Mouse (Mus musculus) neural tube, embryonic 11.5 days (tissue): ENCODE data around the gene Hist1h4c. TPM values are rescaled to one million over a fixed set of nuclear protein-coding genes. Genes with fewer than 3 reads are reported as not detected.

ENCODE experiments used
- ATAC-seq: fragments of 200-750 bp; cut with Nextera tagmentation; 2 replicates; pipeline ENCODE4 v1.8.0; 2017; ENCODE audit warnings: moderate number of reproducible peaks, mild to moderate bottlenecking, moderate TSS enrichment, moderate library complexity; ENCODE audit not compliant: insufficient read depth, low FRiP score, low TSS enrichment
- DNase-seq: peaks from one replicate; pipeline ENCODE4 v3.0.0-alpha.2; 2015; ENCODE audit warnings: low spot score
- H3K27ac ChIP-seq: fragments of 300-500 bp; sonication (generic); 2 replicates; pipeline ENCODE4 v1.5.1; 2014; ENCODE audit warnings: low read depth, mild to moderate bottlenecking, low read length
- H3K27me3 ChIP-seq: fragments of 300-500 bp; sonication (generic); 2 replicates; pipeline ENCODE4 v1.6.1; 2014; ENCODE audit warnings: mild to moderate bottlenecking, low read length, mixed read lengths; ENCODE audit not compliant: control insufficient read depth, insufficient read depth
- H3K36me3 ChIP-seq: fragments of 300-500 bp; sonication (generic); 2 replicates; pipeline ENCODE4 v1.6.1; 2014; ENCODE audit warnings: mild to moderate bottlenecking, low read length, moderate library complexity, mixed read lengths; ENCODE audit not compliant: control insufficient read depth, insufficient read depth
- H3K4me1 ChIP-seq: fragments of 300-500 bp; sonication (generic); 2 replicates; pipeline ENCODE4 v1.6.1; 2014; ENCODE audit warnings: low read length, mixed read lengths; ENCODE audit not compliant: control insufficient read depth, insufficient read depth
- H3K4me2 ChIP-seq: fragments of 300-500 bp; sonication (generic); 2 replicates; pipeline ENCODE4 v1.6.1; 2014; ENCODE audit warnings: low read depth, mild to moderate bottlenecking, moderate library complexity
- H3K4me3 ChIP-seq: fragments of 300-500 bp; sonication (generic); 2 replicates; pipeline ENCODE4 v1.5.1; 2014; ENCODE audit warnings: low read depth, low read length
- H3K9ac ChIP-seq: fragments of 300-500 bp; sonication (generic); 2 replicates; pipeline ENCODE4 v1.6.1; 2014; ENCODE audit warnings: mild to moderate bottlenecking, low read length
- H3K9me3 ChIP-seq: fragments of 300-500 bp; sonication (generic); 2 replicates; pipeline ENCODE4 v1.6.1; 2016; ENCODE audit warnings: low read length; ENCODE audit not compliant: control insufficient read depth
- WGBS: fragments of 180-500 bp; shearing (Covaris S2); extraction: QIAGEN DNeasy Blood & Tissue Kit; methylation state at CpG from one replicate; pipeline ENCODE4 v1.1.7; 2014; 5-methylcytosine and 5-hydroxymethylcytosine counted together
- polyA plus RNA-seq: library from polyadenylated mRNA; unstranded; fragments of >200 nt; fragmentation: Nextera tagmentation; extraction: Ambion mirVana; gene quantifications from 2 replicates; pipeline ENCODE4 v1.2.1, GENCODE M21; 2014

The Hist1h4c gene
- polyA plus RNA-seq, 1 experiment from 2014 or later: 5.2 TPM

DNA sequence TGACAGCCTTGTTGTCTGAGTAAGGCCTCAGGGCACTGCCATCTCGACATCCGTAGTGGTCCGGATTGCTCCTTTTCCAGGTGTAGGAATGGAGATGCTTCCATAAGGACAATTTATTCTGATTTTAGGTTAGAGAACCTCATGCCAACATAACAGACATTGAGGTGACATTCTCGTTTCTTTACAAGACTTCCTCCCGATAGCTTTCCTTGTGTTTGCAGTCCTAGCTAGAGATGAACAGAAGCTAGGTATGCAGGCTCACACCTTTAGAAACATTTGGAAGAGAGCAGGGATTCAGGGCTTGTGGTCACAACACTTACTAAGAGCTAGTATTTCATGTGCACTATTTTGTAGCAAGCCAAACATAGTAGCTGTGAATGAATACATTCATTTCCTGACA, 45.0 kb upstream of the Hist1h4c start:
- DNase-seq (no peak), ATAC-seq (no peak)
- no peaks in the 10 kb centered on the region for H3K36me3 ChIP-seq

DNA sequence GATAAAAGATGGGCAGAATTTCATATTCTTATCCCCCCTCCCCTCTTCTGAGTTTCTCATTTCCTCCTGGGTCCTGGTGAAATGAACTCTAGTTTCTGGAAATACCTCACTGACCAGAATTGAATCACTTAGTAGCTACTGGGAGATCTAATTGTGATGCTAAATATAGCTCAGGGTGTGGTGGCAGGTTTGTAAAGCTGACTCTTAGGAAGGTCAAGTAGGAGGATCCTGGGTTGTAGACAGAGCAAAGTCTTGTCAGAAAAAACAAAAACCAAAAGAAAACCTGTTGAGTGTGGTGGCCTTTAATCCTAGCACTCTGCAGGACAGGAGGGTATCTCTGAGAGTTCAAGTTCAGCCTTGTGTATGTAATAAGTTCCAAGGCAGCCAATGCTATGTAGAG, 43.8 kb upstream of the Hist1h4c start:
- Histone ChIP-seq H3K4me1 (peaks cover 10% of the 10 kb centered on the region; the same call in 1 of the 2 replicates), H3K9me3 (no peaks in the 10 kb centered on the region), H3K27ac (no peak overlapping the region), H3K4me2 (no peak overlapping the region), H3K4me3 (no peak overlapping the region), H3K27me3 (no peaks in the 10 kb centered on the region), H3K36me3 (no peaks in the 10 kb centered on the region), H3K9ac (no peak overlapping the region)
- DNase-seq (no peak), ATAC-seq (no peak)

More for the DNA sequence above, 45.0 kb upstream of the Hist1h4c start:
- Histone ChIP-seq H3K9me3 (no peaks in the 10 kb centered on the region), H3K4me1 (peaks cover 18% of the 10 kb centered on the region; the same call in 1 of the 2 replicates), H3K9ac (no peak overlapping the region), H3K27me3 (no peaks in the 10 kb centered on the region), H3K4me2 (no peak overlapping the region), H3K4me3 (no peak overlapping the region), H3K27ac (no peak overlapping the region)
- 91% methylated on average over 5 of the region's 5 CpGs for WGBS

GRCm38 (mm10) chr13:23740910-23741309, 42.7 kb upstream of the Hist1h4c start:
- DNase-seq (no peak), ATAC-seq (no peak)
- no peak overlapping the region for H3K4me3 ChIP-seq
- H3K27ac ChIP-seq: no peak overlapping the region
- peaks cover 10% of the 10 kb centered on the region; the same call in 1 of the 2 replicates for H3K4me1 ChIP-seq
- H3K27me3 ChIP-seq: no peaks in the 10 kb centered on the region
- H3K36me3 ChIP-seq: no peaks in the 10 kb centered on the region
- H3K9me3 ChIP-seq: no peaks in the 10 kb centered on the region
- WGBS: 68% methylated on average over 5 of the region's 5 CpGs
- H3K4me2 ChIP-seq: peak overlapping the region; percentile 93; the same call in 1 of the 2 replicates
- no peak overlapping the region for H3K9ac ChIP-seq

DNA sequence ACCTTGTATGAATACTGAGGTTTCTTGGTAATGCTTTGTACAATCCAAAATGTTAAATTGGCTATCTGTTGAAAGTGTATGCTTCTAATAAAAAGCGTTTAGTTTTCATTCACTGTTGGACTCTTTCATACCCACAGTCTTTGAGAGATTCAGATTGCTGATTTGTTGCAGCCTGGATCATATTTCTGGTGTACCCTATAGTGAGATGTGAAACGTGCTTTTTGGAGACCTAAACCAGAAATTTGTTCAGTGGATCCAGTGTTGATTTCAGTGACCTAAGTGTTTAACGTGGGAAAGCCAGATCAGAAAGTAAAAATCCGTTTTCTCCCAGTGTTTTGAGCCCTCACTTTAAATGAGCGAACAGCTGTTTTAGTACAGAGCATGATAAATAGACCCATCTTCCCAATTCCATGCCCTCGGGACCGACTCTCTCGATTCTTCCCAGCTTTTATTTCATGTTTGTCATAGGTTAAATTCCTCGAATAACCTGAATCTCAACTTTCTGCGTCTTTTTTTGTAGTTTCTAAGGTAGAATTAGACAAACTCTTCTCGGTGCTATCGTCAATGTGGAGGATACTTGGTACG, 42.1 kb upstream of the Hist1h4c start:
- DNase-seq: no peak
- peak overlapping the region; percentile 93 for H3K4me2 ChIP-seq
- peak overlapping the region; percentile 52 for H3K4me3 ChIP-seq
- no peaks in the 10 kb centered on the region for H3K27me3 ChIP-seq
- peak overlapping the region; percentile 98 for H3K27ac ChIP-seq
- H3K36me3 ChIP-seq: no peaks in the 10 kb centered on the region
- H3K4me1 ChIP-seq: peaks cover 10% of the 10 kb centered on the region; the same call in 1 of the 2 replicates
- no peak for ATAC-seq
- H3K9me3 ChIP-seq: no peaks in the 10 kb centered on the region
- WGBS: 32% methylated on average over 13 of the region's 13 CpGs
- H3K9ac ChIP-seq: peak overlapping the region; percentile 81

DNA sequence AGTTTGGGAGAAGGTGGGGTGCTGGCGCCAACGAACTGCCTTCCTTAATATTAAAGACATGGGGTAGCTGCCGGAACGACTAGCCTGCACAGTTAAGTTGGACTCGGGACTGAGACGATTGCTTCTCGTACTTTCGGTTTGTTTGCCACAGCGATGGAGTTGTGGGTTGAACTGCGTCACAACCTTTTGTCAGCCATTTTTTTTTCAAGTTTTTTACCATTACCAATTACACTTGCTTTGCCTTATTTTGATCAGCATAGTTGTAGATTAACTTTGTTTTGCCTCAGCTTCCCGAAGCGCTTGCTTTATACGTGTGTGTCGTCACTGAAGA, 41.6 kb upstream of the Hist1h4c start:
- peak overlapping the region; percentile 52 for H3K4me3 ChIP-seq
- no peak for DNase-seq
- H3K4me2 ChIP-seq: peak overlapping the region; percentile 93
- H3K27ac ChIP-seq: peak overlapping the region; percentile 98
- WGBS: 1% methylated on average over 14 of the region's 14 CpGs
- H3K9ac ChIP-seq: peak overlapping the region; percentile 81
- no peaks in the 10 kb centered on the region for H3K36me3 ChIP-seq
- ATAC-seq: no peak
- H3K27me3 ChIP-seq: no peaks in the 10 kb centered on the region
- H3K4me1 ChIP-seq: peaks cover 10% of the 10 kb centered on the region; the same call in 1 of the 2 replicates
- no peaks in the 10 kb centered on the region for H3K9me3 ChIP-seq

DNA sequence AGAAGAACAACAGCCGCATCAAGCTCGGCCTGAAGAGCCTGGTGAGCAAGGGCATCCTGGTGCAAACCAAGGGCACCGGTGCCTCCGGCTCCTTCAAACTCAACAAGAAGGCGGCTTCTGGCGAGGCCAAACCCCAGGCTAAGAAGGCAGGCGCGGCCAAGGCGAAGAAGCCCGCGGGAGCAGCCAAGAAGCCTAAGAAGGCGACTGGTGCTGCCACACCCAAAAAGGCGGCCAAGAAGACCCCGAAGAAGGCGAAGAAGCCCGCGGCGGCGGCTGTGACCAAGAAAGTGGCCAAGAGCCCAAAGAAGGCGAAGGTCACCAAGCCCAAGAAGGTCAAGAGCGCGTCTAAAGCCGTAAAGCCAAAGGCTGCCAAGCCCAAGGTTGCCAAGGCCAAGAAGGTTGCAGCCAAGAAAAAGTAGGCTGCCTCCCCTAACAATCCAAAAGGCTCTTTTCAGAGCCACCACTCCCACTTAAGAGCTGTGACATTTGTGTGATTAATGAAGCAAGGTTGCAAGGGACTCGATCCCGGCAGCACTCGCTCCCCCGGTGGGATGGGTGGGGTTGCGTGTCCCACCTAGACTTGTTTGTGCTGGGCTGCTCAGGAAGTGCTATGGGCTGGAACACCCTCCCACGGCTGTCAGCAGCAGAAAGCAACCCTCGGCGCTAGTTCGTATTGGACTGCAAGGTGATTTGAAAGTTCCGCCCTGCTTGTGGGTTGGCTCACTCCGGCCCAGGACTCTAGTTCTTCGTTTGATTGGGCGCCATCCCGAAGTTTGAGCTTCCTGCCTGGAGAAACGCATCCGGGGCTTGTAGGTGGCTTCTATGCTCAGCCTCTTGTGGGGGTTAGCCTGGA, 41.0 kb upstream of the Hist1h4c start:
- ATAC-seq (peak; percentile 82), DNase-seq (peak; percentile 90)
- Histone ChIP-seq H3K9ac (peak overlapping the region; percentile 81), H3K4me3 (peak overlapping the region; percentile 52), H3K9me3 (no peaks in the 10 kb centered on the region), H3K4me1 (peaks cover 6% of the 10 kb centered on the region; the same call in 1 of the 2 replicates), H3K36me3 (no peaks in the 10 kb centered on the region), H3K4me2 (peak overlapping the region; percentile 93), H3K27ac (peak overlapping the region; percentile 98), H3K27me3 (no peaks in the 10 kb centered on the region)
- under 1% methylated on average over 38 of the region's 39 CpGs for WGBS

DNA sequence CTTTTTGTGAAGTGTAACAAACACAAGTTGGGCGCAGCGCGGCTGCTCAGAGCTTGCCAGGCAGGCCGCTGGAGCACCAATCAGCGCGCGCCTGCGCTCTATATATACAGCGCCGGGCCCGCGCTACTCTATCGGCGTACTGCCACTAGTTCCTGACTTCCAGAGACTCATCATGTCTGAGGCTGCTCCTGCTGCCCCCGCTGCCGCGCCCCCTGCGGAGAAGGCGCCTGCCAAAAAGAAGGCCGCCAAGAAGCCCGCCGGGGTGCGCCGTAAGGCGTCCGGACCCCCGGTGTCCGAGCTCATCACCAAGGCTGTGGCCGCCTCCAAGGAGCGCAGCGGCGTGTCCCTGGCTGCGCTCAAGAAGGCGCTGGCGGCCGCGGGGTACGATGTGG, 40.4 kb upstream of the Hist1h4c start, which contains the start of gene Hist1h1c:
Hist1h1c (plus strand) TSS at position 132 of the 392 bp plus-strand sequence.
- Histone ChIP-seq H3K4me3 (peak within 1 kb of the TSS; percentile 52), H3K4me2 (peak within 1 kb of the TSS; percentile 93), H3K36me3 (no peaks in the 10 kb centered on the region), H3K9me3 (no peaks in the 10 kb centered on the region), H3K9ac (peak within 1 kb of the TSS; percentile 81), H3K27ac (peak within 1 kb of the TSS; percentile 98), H3K27me3 (no peaks in the 10 kb centered on the region), H3K4me1 (0 out of 2 replicates have a peak, but pooled peaks cover 6% of the 10 kb centered on the region)
- ATAC-seq (peak; percentile 95), DNase-seq (peak; percentile 94)
- WGBS: 0% methylated on average over 30 of the region's 38 CpGs

DNA sequence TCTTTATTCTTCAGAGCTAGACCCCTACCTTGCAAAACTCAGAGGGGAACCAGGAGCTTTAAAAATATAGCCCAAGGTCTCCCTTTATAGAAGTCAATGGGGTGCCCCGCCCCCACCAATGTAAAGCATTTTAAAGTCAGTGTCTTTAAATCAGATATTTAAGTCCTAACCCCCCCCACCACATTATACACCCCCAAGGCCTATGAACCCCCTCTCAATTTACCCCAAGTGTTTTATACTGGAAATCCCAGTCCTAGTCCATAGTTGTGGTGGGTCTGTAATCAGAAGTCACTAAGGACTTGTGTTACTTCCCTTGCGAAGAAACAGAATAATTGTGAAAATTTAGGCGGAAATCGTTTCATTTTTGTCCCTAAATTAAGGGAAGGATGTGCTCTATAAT, 39.8 kb upstream of the Hist1h4c start:
- Histone ChIP-seq H3K4me3 (no peak overlapping the region), H3K9ac (peak overlapping the region; percentile 81; the same call in 1 of the 2 replicates), H3K36me3 (no peaks in the 10 kb centered on the region), H3K4me1 (0 out of 2 replicates have a peak, but pooled peaks cover 6% of the 10 kb centered on the region), H3K27ac (peak overlapping the region; percentile 98; the same call in 1 of the 2 replicates), H3K4me2 (peak overlapping the region; percentile 93; the same call in 1 of the 2 replicates), H3K9me3 (no peaks in the 10 kb centered on the region), H3K27me3 (no peaks in the 10 kb centered on the region)
- ATAC-seq (no peak), DNase-seq (no peak)
- 24% methylated on average over 4 of the region's 4 CpGs for WGBS
